Mouse (Mus musculus): ENCODE data around the gene Hoxa6.

DNA sequence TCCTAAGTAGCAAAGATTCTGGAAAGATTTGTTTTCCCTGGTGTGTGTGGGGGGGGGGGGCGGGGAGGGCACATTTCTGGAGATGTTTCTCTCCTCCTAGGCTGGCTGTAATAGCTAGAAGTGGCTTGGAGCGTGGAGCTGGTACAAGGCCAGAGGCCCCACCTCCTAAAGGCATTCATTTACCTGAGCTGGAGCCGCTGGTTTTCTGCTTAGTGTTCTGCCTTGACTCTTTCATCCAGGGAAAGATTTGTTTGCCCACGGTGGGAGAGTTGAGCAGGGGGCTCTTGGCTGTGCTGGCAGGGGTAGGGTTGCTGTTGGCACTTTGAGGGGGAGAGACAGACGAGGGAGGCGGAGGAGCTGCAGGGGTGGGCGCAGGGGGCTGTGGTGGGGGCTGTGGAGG is 36.6 kb downstream of the Hoxa6 start:
- TF ChIP-seq CTCF (IDR thresholded peaks at IDR 0.05; ENCODE audit: extremely low read depth, insufficient read depth, insufficient read length, insufficient replicate concordance) (no peak), POLR2A (IDR thresholded peaks at IDR 0.05; ENCODE audit: low read depth, low read length) (no peak)

Measured in spleen, adult 2 months (tissue).